Mouse (Mus musculus): Measurements from ENCODE around the gene Zfp385b.

Gene Zfp385b

GRCm38 (mm10) chr2:77790846-77791245 lies 28.6 kb downstream of the Zfp385b start:
- no peak for DNase-seq (ENCODE audit: low read depth, low spot score)

DNA sequence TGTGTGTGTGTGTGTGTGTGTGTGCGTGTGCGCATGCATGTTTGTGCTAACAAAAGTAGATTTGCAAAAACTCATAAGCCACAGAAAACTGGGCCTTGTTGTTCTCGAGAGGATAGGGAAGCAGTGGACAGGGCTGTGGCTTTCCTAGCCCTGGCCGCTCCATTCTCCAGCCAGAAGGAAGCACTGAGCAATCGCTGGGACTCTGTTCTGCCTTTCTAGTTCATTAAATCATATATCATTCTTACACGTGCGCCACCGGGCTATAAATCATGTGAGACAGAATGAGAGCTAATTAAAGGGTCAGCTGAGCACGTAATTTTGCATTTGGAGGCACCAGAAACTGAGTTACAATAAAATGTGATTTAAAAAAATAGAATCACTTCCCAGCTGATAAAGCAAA lies 29.1 kb downstream of the Zfp385b start:
- DNase-seq (ENCODE audit: low read depth, low spot score): no peak

DNA sequence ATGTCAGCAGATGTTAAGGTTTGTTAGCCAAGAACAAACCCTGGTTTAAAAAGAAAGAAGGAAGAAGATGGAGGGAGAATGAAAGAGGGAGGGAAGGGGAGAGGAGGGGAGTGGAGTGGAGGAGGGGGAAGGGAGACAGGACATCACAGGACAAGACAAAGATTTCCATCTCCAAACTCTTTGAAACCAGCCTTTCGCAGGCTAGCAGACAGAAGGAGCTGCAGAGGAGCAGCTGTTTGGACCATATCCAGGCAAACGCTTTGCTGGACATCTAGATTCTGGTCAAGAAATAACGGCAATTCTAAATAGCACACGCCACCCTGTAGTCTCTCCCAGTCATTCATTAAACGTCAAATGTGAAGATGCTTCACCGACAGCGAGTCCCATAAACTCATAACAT lies 38.0 kb downstream of the Zfp385b start:
- no peak for DNase-seq (ENCODE audit: low read depth, low spot score)

DNA sequence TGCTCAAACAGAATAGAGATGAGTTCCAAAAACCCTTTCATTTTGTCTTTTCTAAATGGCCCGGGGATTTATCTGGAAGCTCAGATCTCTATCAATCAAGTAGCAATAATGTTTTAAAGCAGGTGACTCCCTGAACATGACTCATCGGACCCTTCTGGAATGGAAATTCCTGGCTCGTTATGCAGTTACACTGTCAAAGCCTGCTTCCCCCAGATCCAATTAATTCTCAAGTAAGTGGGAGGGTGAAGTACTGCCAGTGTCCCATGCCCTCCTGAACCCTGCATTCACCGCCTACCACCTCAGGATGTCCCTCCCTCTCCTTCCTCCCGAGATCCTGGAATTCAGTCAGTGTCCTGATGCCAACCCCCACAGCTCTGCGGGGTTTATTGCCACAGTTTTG lies 41.7 kb downstream of the Zfp385b start:
- DNase-seq (ENCODE audit: low read depth, low spot score): no peak

GRCm38 (mm10) chr2:77777047-77777686 lies 42.3 kb downstream of the Zfp385b start:
- DNase-seq (ENCODE audit: low read depth, low spot score): no peak

GRCm38 (mm10) chr2:77775247-77775880 lies 44.1 kb downstream of the Zfp385b start:
- no peak for DNase-seq (ENCODE audit: low read depth, low spot score)

GRCm38 (mm10) chr2:77770056-77770697 lies 49.3 kb downstream of the Zfp385b start:
- no peak for DNase-seq (ENCODE audit: low read depth, low spot score)

DNA sequence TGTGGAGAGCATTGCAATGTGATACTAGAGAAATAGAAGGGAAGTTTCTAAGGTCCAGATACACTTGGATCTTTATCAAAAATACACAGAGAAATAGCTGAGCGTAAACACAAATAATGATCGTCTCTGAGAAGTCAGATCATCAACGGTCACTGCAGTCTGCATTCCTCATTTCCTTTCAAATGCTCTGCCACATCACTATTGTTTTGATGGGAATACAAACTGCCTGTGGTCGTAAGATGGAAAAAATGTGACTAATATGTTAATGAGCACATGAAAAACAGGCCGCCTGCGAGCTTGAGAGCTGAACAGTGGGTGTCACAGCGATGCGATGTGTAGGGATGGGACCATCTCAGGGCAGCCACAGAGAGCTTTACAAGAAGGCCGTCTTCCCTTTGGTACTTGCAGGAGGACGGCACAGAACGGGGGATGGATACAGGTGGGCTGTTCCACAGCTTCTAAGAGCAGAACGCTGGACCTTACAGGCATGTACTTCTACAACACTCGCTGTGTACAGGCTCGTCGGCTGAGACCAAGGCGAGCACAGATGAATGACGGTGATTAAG lies 51.0 kb downstream of the Zfp385b start:
- DNase-seq (ENCODE audit: low read depth, low spot score): no peak

GRCm38 (mm10) chr2:77761967-77762366 lies 57.5 kb downstream of the Zfp385b start:
- no peak for DNase-seq (ENCODE audit: low read depth, low spot score)

- no peak for DNase-seq (ENCODE audit: low read depth, low spot score)
Measured at GRCm38 (mm10) chr2:77758403-77759071, 60.9 kb downstream of the Zfp385b start.

DNA sequence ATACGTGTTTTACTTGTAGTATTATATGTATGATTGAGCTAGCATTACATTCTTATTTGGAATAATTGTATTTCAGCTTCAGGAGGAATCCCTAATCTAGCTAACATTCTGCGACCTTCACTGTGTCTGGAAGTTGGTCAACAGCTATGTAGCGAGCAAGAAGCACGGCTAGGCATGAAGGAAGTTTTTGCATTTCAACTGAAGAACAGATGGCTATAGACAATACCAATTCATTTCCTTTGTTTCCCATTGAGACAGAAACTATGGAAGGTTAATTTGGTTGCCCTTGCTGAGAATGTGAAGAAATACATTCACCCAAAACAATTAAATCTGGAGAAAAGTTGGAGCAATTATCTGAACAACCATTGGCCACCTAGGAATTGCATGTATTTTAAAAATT lies 66.9 kb downstream of the Zfp385b start:
- no peak for DNase-seq (ENCODE audit: low read depth, low spot score)

GRCm38 (mm10) chr2:77749631-77750030 lies 69.8 kb downstream of the Zfp385b start:
- no peak for DNase-seq (ENCODE audit: low read depth, low spot score)

- DNase-seq (ENCODE audit: low read depth, low spot score): no peak
Measured at GRCm38 (mm10) chr2:77746417-77746816, 73.0 kb downstream of the Zfp385b start.

GRCm38 (mm10) chr2:77745246-77745645 lies 74.2 kb downstream of the Zfp385b start:
- DNase-seq (ENCODE audit: low read depth, low spot score): no peak

GRCm38 (mm10) chr2:77742359-77742758 lies 77.1 kb downstream of the Zfp385b start:
- no peak for DNase-seq (ENCODE audit: low read depth, low spot score)

DNA sequence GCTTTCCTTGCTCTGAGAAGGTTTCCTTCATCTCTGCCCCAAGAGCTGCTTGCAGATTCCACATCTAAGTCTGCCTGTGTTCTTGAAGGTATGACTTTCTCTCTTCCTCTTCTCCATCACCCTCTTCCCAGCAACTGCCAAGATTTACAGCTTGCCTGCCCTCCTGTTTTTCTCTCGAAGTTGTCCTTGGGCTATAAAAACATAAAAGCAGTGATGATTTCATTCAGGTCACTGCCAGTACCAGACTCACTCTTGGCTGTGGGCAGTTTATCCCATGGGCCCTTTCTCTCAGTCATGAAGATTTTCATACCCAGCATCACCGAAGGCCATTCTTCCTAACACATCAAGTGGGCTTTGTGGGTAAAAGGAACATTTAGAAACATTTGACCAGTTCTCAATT lies 89.2 kb downstream of the Zfp385b start:
- DNase-seq (ENCODE audit: low read depth, low spot score): no peak

- no peak for DNase-seq (ENCODE audit: low read depth, low spot score)
Measured at GRCm38 (mm10) chr2:77726798-77727197, 92.6 kb downstream of the Zfp385b start.

- DNase-seq (ENCODE audit: low read depth, low spot score): no peak
Measured at GRCm38 (mm10) chr2:77720806-77721205, 98.6 kb downstream of the Zfp385b start.

GRCm38 (mm10) chr2:77716367-77716766 lies 103.1 kb downstream of the Zfp385b start:
- DNase-seq (ENCODE audit: low read depth, low spot score): no peak

DNA sequence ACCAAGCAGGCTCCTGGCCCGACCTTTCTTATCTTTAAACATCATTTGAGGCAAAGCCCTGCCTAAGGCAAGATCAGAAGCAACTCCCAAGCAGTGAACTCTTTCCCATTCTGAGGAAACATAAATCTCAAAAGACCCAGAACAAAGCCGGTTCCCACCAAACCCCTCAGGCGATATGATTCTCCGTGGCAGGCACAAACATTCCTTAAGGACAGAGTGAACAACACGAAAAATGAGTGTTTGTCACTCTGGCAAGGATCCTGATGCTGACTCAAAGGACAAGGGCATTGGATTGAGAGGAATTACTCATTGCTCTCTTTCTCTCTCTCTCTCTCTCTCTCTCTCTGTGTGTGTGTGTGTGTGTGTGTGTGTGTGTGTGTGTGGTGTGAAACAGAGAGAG lies 105.6 kb downstream of the Zfp385b start:
- no peak for DNase-seq (ENCODE audit: low read depth, low spot score)

- no peak for DNase-seq (ENCODE audit: low read depth, low spot score)
Measured at GRCm38 (mm10) chr2:77711751-77712150, 107.7 kb downstream of the Zfp385b start.

- DNase-seq (ENCODE audit: low read depth, low spot score): no peak
Measured at GRCm38 (mm10) chr2:77709206-77709794, 110.1 kb downstream of the Zfp385b start.

Data from CD4-positive helper T cell, adult 2 months (primary cell).